Mouse (Mus musculus) forebrain, embryonic 11.5 days (tissue): Measurements from ENCODE around the gene Rgs10. TPM values are rescaled to one million over a fixed set of nuclear protein-coding genes. Genes with fewer than 3 reads are reported as not detected.

ENCODE experiments used
- ATAC-seq: fragments of 200-750 bp; cut with Nextera tagmentation; replicated peaks from 2 replicates; pipeline ENCODE4 v1.8.0; 2017; ENCODE audit warnings: moderate TSS enrichment; ENCODE audit not compliant: low FRiP score
- DNase-seq: peaks from one replicate; pipeline ENCODE4 v3.0.0-alpha.2; 2017; ENCODE audit warnings: low spot score
- H3K27ac ChIP-seq: fragments of 300-500 bp; sonication (generic); 2 replicates; pipeline ENCODE4 v1.5.1; 2014; ENCODE audit warnings: low read depth, low read length
- H3K27me3 ChIP-seq: fragments of 300-500 bp; sonication (generic); 2 replicates; pipeline ENCODE4 v1.6.1; 2014; ENCODE audit warnings: mild to moderate bottlenecking, low read length, mixed read lengths; ENCODE audit not compliant: control insufficient read depth, insufficient read depth
- H3K36me3 ChIP-seq: fragments of 300-500 bp; sonication (generic); 2 replicates; pipeline ENCODE4 v1.6.1; 2014; ENCODE audit warnings: mild to moderate bottlenecking, low read length, moderate library complexity, mixed read lengths; ENCODE audit not compliant: control insufficient read depth, insufficient read depth
- H3K4me1 ChIP-seq: fragments of 300-500 bp; sonication (generic); replicated peaks from 2 replicates; pipeline ENCODE4 v1.6.1; 2014; ENCODE audit warnings: low read length, mixed read lengths; ENCODE audit not compliant: control insufficient read depth, insufficient read depth
- H3K4me2 ChIP-seq: fragments of 300-500 bp; sonication (generic); 2 replicates; pipeline ENCODE4 v1.6.1; 2014; ENCODE audit warnings: low read depth, mild to moderate bottlenecking, low read length, moderate library complexity, mixed read lengths; ENCODE audit not compliant: severe bottlenecking
- H3K4me3 ChIP-seq: fragments of 300-500 bp; sonication (generic); 2 replicates; pipeline ENCODE4 v1.5.1; 2014; ENCODE audit warnings: low read depth, low read length
- H3K9ac ChIP-seq: fragments of 300-500 bp; sonication (generic); 2 replicates; pipeline ENCODE4 v1.6.1; 2014; ENCODE audit warnings: low read length
- H3K9me3 ChIP-seq: fragments of 300-500 bp; sonication (generic); 2 replicates; pipeline ENCODE4 v1.6.1; 2016; ENCODE audit warnings: low read length, mixed read lengths; ENCODE audit not compliant: control insufficient read depth
- WGBS: fragments of 180-500 bp; shearing (Covaris S2); extraction: QIAGEN DNeasy Blood & Tissue Kit; methylation state at CpG from one replicate; pipeline ENCODE4 v1.1.7; 2014; 5-methylcytosine and 5-hydroxymethylcytosine counted together
- polyA plus RNA-seq: library from polyadenylated mRNA; unstranded; fragments of >200 nt; fragmentation: Nextera tagmentation; extraction: Ambion mirVana; gene quantifications from 2 replicates; pipeline ENCODE4 v1.2.1, GENCODE M21; 2014

Rgs10 gene
- polyA plus RNA-seq, 1 experiment from 2014 or later, result 6.6 TPM

- ATAC-seq (no peak), DNase-seq (no peak)
- H3K27ac ChIP-seq, result no peak overlapping the region
- no peak overlapping the region for H3K9ac ChIP-seq
- H3K4me3 ChIP-seq, result no peak overlapping the region
- no peak overlapping the region for H3K4me2 ChIP-seq
- no peaks in the 10 kb centered on the region for H3K27me3 ChIP-seq
- H3K9me3 ChIP-seq, result no peaks in the 10 kb centered on the region
- no peaks in the 10 kb centered on the region for H3K4me1 ChIP-seq
- H3K36me3 ChIP-seq, result no peaks in the 10 kb centered on the region
- 89% methylated on average over 10 of the region's 10 CpGs for WGBS
Measured at GRCm38 (mm10) chr7:128383726-128384463, 34.7 kb downstream of the Rgs10 start.

GRCm38 (mm10) chr7:128383189-128383725 lies 35.3 kb downstream of the Rgs10 start:
- Histone ChIP-seq H3K4me2 (no peak overlapping the region), H3K27me3 (no peaks in the 10 kb centered on the region), H3K9ac (no peak overlapping the region), H3K9me3 (no peaks in the 10 kb centered on the region), H3K27ac (no peak overlapping the region), H3K36me3 (no peaks in the 10 kb centered on the region), H3K4me1 (no peaks in the 10 kb centered on the region), H3K4me3 (no peak overlapping the region)
- ATAC-seq, result no peak
- no peak for DNase-seq
- WGBS, result 82% methylated on average over 7 of the region's 7 CpGs

- Histone ChIP-seq H3K27me3 (no peaks in the 10 kb centered on the region), H3K9me3 (no peaks in the 10 kb centered on the region), H3K36me3 (no peaks in the 10 kb centered on the region), H3K4me1 (no peaks in the 10 kb centered on the region), H3K9ac (no peak overlapping the region), H3K4me2 (no peak overlapping the region), H3K27ac (no peak overlapping the region), H3K4me3 (no peak overlapping the region)
- 96% methylated on average over 6 of the region's 6 CpGs for WGBS
- no peak for DNase-seq
- no peak for ATAC-seq
Measured at GRCm38 (mm10) chr7:128382527-128382860, 36.1 kb downstream of the Rgs10 start.

GRCm38 (mm10) chr7:128381811-128382526 lies 36.6 kb downstream of the Rgs10 start:
- Histone ChIP-seq H3K36me3 (no peaks in the 10 kb centered on the region), H3K27me3 (no peaks in the 10 kb centered on the region), H3K9me3 (no peaks in the 10 kb centered on the region), H3K4me1 (no peaks in the 10 kb centered on the region), H3K9ac (no peak overlapping the region), H3K4me3 (no peak overlapping the region), H3K27ac (no peak overlapping the region), H3K4me2 (no peak overlapping the region)
- ATAC-seq (no peak), DNase-seq (no peak)
- WGBS, result 86% methylated on average over 14 of the region's 14 CpGs

- 90% methylated on average over 2 of the region's 2 CpGs for WGBS
- no peak for ATAC-seq
Measured at GRCm38 (mm10) chr7:128381001-128381400, 37.6 kb downstream of the Rgs10 start.

GRCm38 (mm10) chr7:128379162-128379805 lies 39.3 kb downstream of the Rgs10 start:
- Histone ChIP-seq H3K27me3 (no peaks in the 10 kb centered on the region), H3K9me3 (no peaks in the 10 kb centered on the region), H3K36me3 (no peaks in the 10 kb centered on the region), H3K4me1 (no peaks in the 10 kb centered on the region), H3K27ac (no peak overlapping the region), H3K4me3 (no peak overlapping the region), H3K4me2 (no peak overlapping the region), H3K9ac (no peak overlapping the region)
- ATAC-seq, result no peak
- WGBS, result 58% methylated on average over 16 of the region's 16 CpGs
- no peak for DNase-seq

More at GRCm38 (mm10) chr7:128381001-128381400, 37.6 kb downstream of the Rgs10 start:
- Histone ChIP-seq H3K4me3 (no peak overlapping the region), H3K36me3 (no peaks in the 10 kb centered on the region), H3K9me3 (no peaks in the 10 kb centered on the region), H3K9ac (no peak overlapping the region), H3K4me2 (no peak overlapping the region), H3K4me1 (no peaks in the 10 kb centered on the region), H3K27ac (no peak overlapping the region), H3K27me3 (no peaks in the 10 kb centered on the region)
- DNase-seq, result no peak

- DNase-seq, result no peak
- no peak overlapping the region for H3K4me3 ChIP-seq
- H3K27me3 ChIP-seq, result no peaks in the 10 kb centered on the region
- no peaks in the 10 kb centered on the region for H3K9me3 ChIP-seq
- no peak for ATAC-seq
- 86% methylated on average over 11 of the region's 11 CpGs for WGBS
- H3K36me3 ChIP-seq, result no peaks in the 10 kb centered on the region
- no peaks in the 10 kb centered on the region for H3K4me1 ChIP-seq
- H3K9ac ChIP-seq, result no peak overlapping the region
- no peak overlapping the region for H3K4me2 ChIP-seq
- H3K27ac ChIP-seq, result no peak overlapping the region
Measured at GRCm38 (mm10) chr7:128376206-128376701, 42.3 kb downstream of the Rgs10 start.

GRCm38 (mm10) chr7:128374156-128374555 lies 44.4 kb downstream of the Rgs10 start:
- WGBS, result 94% methylated on average over 11 of the region's 11 CpGs
- ATAC-seq, result no peak
- no peak for DNase-seq

More at GRCm38 (mm10) chr7:128374156-128374555, 44.4 kb downstream of the Rgs10 start:
- Histone ChIP-seq H3K27ac (no peak overlapping the region), H3K9ac (no peak overlapping the region), H3K4me3 (no peak overlapping the region), H3K36me3 (no peaks in the 10 kb centered on the region), H3K4me1 (no peaks in the 10 kb centered on the region), H3K27me3 (no peaks in the 10 kb centered on the region), H3K4me2 (no peak overlapping the region), H3K9me3 (no peaks in the 10 kb centered on the region)
